Mouse (Mus musculus): ENCODE measurements around the gene Poc1a.

Poc1a gene

GRCm38 (mm10) chr9:106301446-106302080, 20.7 kb downstream of the Poc1a start:
- 38% methylated on average over 11 of the region's 11 CpGs for WGBS

- WGBS, result 88% methylated on average over 16 of the region's 16 CpGs
Observed at GRCm38 (mm10) chr9:106302446-106303150, 21.7 kb downstream of the Poc1a start.

GRCm38 (mm10) chr9:106303460-106303960, 22.6 kb downstream of the Poc1a start:
- WGBS, result 82% methylated on average over 6 of the region's 6 CpGs

- 72% methylated on average over 7 of the region's 7 CpGs for WGBS
Observed at GRCm38 (mm10) chr9:106305228-106305627, 24.4 kb downstream of the Poc1a start.

- 28% methylated on average over 8 of the region's 8 CpGs for WGBS
Observed at GRCm38 (mm10) chr9:106306662-106307351, 25.9 kb downstream of the Poc1a start.

GRCm38 (mm10) chr9:106308151-106308550, 27.3 kb downstream of the Poc1a start:
- WGBS, result 83% methylated on average over 5 of the region's 5 CpGs

- 65% methylated on average over 2 of the region's 2 CpGs for WGBS
Observed at GRCm38 (mm10) chr9:106308555-106308954, 27.7 kb downstream of the Poc1a start.

GRCm38 (mm10) chr9:106308983-106309382, 28.1 kb downstream of the Poc1a start:
- 80% methylated on average over 5 of the region's 5 CpGs for WGBS

- WGBS, result 55% methylated on average over 3 of the region's 3 CpGs
Observed at GRCm38 (mm10) chr9:106309859-106310258, 29.0 kb downstream of the Poc1a start.

- whole genome bisulfite sequencing, result 41% methylated on average over 10 of the region's 10 CpGs
Observed at GRCm38 (mm10) chr9:106311625-106312191, 30.8 kb downstream of the Poc1a start.

- 89% methylated on average over 7 of the region's 7 CpGs for WGBS
Observed at GRCm38 (mm10) chr9:106312950-106313360, 32.1 kb downstream of the Poc1a start.

GRCm38 (mm10) chr9:106314196-106314595, 33.3 kb downstream of the Poc1a start:
- WGBS, result 50% methylated on average over 3 of the region's 3 CpGs

- 43% methylated on average over 2 of the region's 2 CpGs for WGBS
Observed at GRCm38 (mm10) chr9:106318074-106318473, 37.2 kb downstream of the Poc1a start.

- 64% methylated on average over 2 of the region's 2 CpGs for WGBS
Observed at GRCm38 (mm10) chr9:106319095-106319494, 38.2 kb downstream of the Poc1a start.

- 72% methylated on average over 3 of the region's 3 CpGs for WGBS
Observed at GRCm38 (mm10) chr9:106322497-106322896, 41.6 kb downstream of the Poc1a start.

GRCm38 (mm10) chr9:106326241-106326640, 45.4 kb downstream of the Poc1a start:
- 80% methylated on average over 8 of the region's 8 CpGs for WGBS

- WGBS, result 37% methylated on average over 8 of the region's 8 CpGs
Observed at GRCm38 (mm10) chr9:106327125-106327809, 46.4 kb downstream of the Poc1a start.

- 78% methylated on average over 7 of the region's 7 CpGs for WGBS
Observed at GRCm38 (mm10) chr9:106328068-106328610, 47.3 kb downstream of the Poc1a start.

- 69% methylated on average over 5 of the region's 5 CpGs for WGBS
Observed at GRCm38 (mm10) chr9:106328772-106329511, 48.1 kb downstream of the Poc1a start.

GRCm38 (mm10) chr9:106332746-106333145, 51.9 kb downstream of the Poc1a start:
- WGBS, result 72% methylated on average over 3 of the region's 3 CpGs

- 39% methylated on average over 9 of the region's 9 CpGs for WGBS
Observed at GRCm38 (mm10) chr9:106337620-106338019, 56.8 kb downstream of the Poc1a start.

Measured in cerebral cortex, adult 2 months (tissue).